Mouse (Mus musculus): ENCODE data around the gene Papln.

GRCm38 (mm10) chr12:83764044-83764365, 571 bp downstream of the Papln start:
- TF ChIP-seq EP300 (IDR thresholded peaks at IDR 0.05; ENCODE audit: low read depth in 1 of 2, low read length in 2 of 2) (no peak), ZNF384 (IDR thresholded peaks at IDR 0.05; ENCODE audit: low read depth, low read length) (no peak), GATA1 (IDR thresholded peaks at IDR 0.05; ENCODE audit: low read depth, low read length) (no peak), MXI1 (IDR thresholded peaks at IDR 0.05; ENCODE audit: low read depth, low read length) (no peak), CTCF (IDR thresholded peaks at IDR 0.05 in 2 of 3, conservative IDR thresholded peaks at IDR 0.05 in 1 of 3; ENCODE audit: control insufficient read depth in 1 of 3, insufficient read depth in 1 of 3, low read depth in 2 of 3, low read length in 3 of 3, poor library complexity in 1 of 3, severe bottlenecking in 1 of 3) (no peak), JUND (IDR thresholded peaks at IDR 0.05; ENCODE audit: low read depth, low read length) (no peak), SIN3A (IDR thresholded peaks at IDR 0.05; ENCODE audit: low read length) (no peak), MEF2A (IDR thresholded peaks at IDR 0.05; ENCODE audit: extremely low read depth, insufficient replicate concordance, low read depth, low read length, poor library complexity, severe bottlenecking) (no peak), NELFE (IDR thresholded peaks at IDR 0.05; ENCODE audit: low read depth, low read length) (no peak)

Measured in MEL (cell line).